Mouse (Mus musculus) lung, postnatal 0 days (tissue): ENCODE measurements around the gene Sult1b1.

Source experiments
- CTCF ChIP-seq: IDR thresholded peaks from 2 replicates; pipeline ENCODE4 v1.5.1; 2016; ENCODE audit warnings: antibody characterized with exemption, mild to moderate bottlenecking
- EP300 ChIP-seq: IDR thresholded peaks from 2 replicates; pipeline ENCODE4 v1.6.1; 2016; ENCODE audit warnings: antibody characterized with exemption, mild to moderate bottlenecking, control low read depth

DNA sequence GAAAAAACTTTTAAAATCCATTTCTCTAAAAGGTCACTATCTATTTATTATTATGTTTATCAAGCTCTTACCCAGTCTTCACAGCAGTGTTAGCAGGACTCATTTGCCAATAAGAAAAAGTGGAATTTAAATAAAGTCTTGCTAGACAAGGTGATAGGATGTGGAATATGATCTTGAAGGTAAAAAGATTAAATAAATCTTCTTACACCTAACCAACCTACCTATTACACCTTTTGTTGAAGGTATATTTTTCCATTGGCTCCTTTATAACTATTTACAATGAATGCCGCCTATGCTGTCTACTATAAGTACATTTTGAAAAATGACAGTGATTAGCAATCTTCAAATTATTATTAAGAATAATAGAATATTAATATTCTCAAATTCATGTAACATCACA lies 47.2 kb downstream of the Sult1b1 start, which contains the start of gene Ugt2a1:
- no peak for TF ChIP-seq EP300
- TF ChIP-seq CTCF = no peak
